Mouse (Mus musculus): ENCODE measurements around the gene Creb1. TPM values are rescaled to one million over a fixed set of nuclear protein-coding genes. Genes with fewer than 3 reads are reported as not detected.
"Not testable (repeated sequence)": the region's sequence is repeated elsewhere in the genome, so short reads cannot be mapped to it uniquely, and the experiment has no call there.

Creb1 gene
- polyA plus RNA-seq, 1 experiment: 2.1 TPM

- Histone ChIP-seq H3K4me1 (peaks cover 31% of the 10 kb centered on the region), H3K27me3 (replicated peaks) (peaks cover 8% of the 10 kb centered on the region), H3K36me3 (replicated peaks; ENCODE audit: low read length) (no peaks in the 10 kb centered on the region), H3K4me3 (replicated peaks) (no peak overlapping the region), H3K9me3 (peaks cover 5% of the 10 kb centered on the region)
- TF ChIP-seq FLI1 (IDR thresholded peaks at IDR 0.05; ENCODE audit: low read length) (no peak), GATA1 (IDR thresholded peaks at IDR 0.05; ENCODE audit: borderline replicate concordance, low read length) (no peak)
Observed at GRCm38 (mm10) chr1:64635624-64636023, 103.2 kb downstream of the Creb1 start.

- H3K4me3 ChIP-seq (replicated peaks): no peak overlapping the region
- H3K27me3 ChIP-seq (replicated peaks): no peaks in the 10 kb centered on the region
- H3K9me3 ChIP-seq: no peaks in the 10 kb centered on the region
- peaks cover 19% of the 10 kb centered on the region for H3K4me1 ChIP-seq
- TF ChIP-seq GATA1 (IDR thresholded peaks at IDR 0.05; ENCODE audit: borderline replicate concordance, low read length): no peak
- no peak for TF ChIP-seq FLI1 (IDR thresholded peaks at IDR 0.05; ENCODE audit: low read length)
- H3K36me3 ChIP-seq (replicated peaks; ENCODE audit: low read length): no peaks in the 10 kb centered on the region
Observed at GRCm38 (mm10) chr1:64639279-64639678, 106.8 kb downstream of the Creb1 start.

- peaks cover 3% of the 10 kb centered on the region for H3K4me1 ChIP-seq
- no peaks in the 10 kb centered on the region for H3K36me3 ChIP-seq (replicated peaks; ENCODE audit: low read length)
- no peak for TF ChIP-seq GATA1 (IDR thresholded peaks at IDR 0.05; ENCODE audit: borderline replicate concordance, low read length)
- no peak overlapping the region for H3K4me3 ChIP-seq (replicated peaks)
- H3K9me3 ChIP-seq: 0 out of 2 replicates have a peak, but pooled peaks cover under 1% of the 10 kb centered on the region
- H3K27me3 ChIP-seq (replicated peaks): no peaks in the 10 kb centered on the region
Observed at GRCm38 (mm10) chr1:64641069-64641468, 108.6 kb downstream of the Creb1 start.

- not testable (repeated sequence) for H3K4me1 ChIP-seq; H3K4me3 ChIP-seq (replicated peaks); H3K9me3 ChIP-seq; H3K36me3 ChIP-seq (replicated peaks; ENCODE audit: low read length); H3K27me3 ChIP-seq (replicated peaks)
Observed at GRCm38 (mm10) chr1:64642541-64642940, 110.1 kb downstream of the Creb1 start.

- no peak for TF ChIP-seq FLI1 (IDR thresholded peaks at IDR 0.05; ENCODE audit: low read length)
- Histone ChIP-seq H3K9me3 (0 out of 2 replicates have a peak, but pooled peaks cover 4% of the 10 kb centered on the region), H3K36me3 (replicated peaks; ENCODE audit: low read length) (no peaks in the 10 kb centered on the region), H3K4me3 (replicated peaks) (no peak overlapping the region), H3K4me1 (peaks cover 7% of the 10 kb centered on the region; the same call in 1 of the 2 replicates), H3K27me3 (replicated peaks) (peaks cover 3% of the 10 kb centered on the region)
Observed at GRCm38 (mm10) chr1:64644513-64644912, 112.1 kb downstream of the Creb1 start.

GRCm38 (mm10) chr1:64649362-64650124 lies 117.1 kb downstream of the Creb1 start:
- Histone ChIP-seq H3K27me3 (replicated peaks) (peaks cover 10% of the 10 kb centered on the region), H3K36me3 (replicated peaks; ENCODE audit: low read length) (no peaks in the 10 kb centered on the region)
- no peak for TF ChIP-seq FLI1 (IDR thresholded peaks at IDR 0.05; ENCODE audit: low read length)
- TF ChIP-seq GATA1 (IDR thresholded peaks at IDR 0.05; ENCODE audit: borderline replicate concordance, low read length): no peak

GRCm38 (mm10) chr1:64653701-64654100 lies 121.3 kb downstream of the Creb1 start:
- TF ChIP-seq GATA1 (IDR thresholded peaks at IDR 0.05; ENCODE audit: borderline replicate concordance, low read length) (no peak), FLI1 (IDR thresholded peaks at IDR 0.05; ENCODE audit: low read length) (no peak)
- no peak overlapping the region for H3K4me3 ChIP-seq (replicated peaks)
- no peaks in the 10 kb centered on the region for H3K36me3 ChIP-seq (replicated peaks; ENCODE audit: low read length)

More at GRCm38 (mm10) chr1:64649362-64650124, 117.1 kb downstream of the Creb1 start:
- Histone ChIP-seq H3K4me1 (peaks cover 10% of the 10 kb centered on the region), H3K4me3 (replicated peaks) (no peak overlapping the region), H3K9me3 (0 out of 2 replicates have a peak, but pooled peaks cover 6% of the 10 kb centered on the region)

More at GRCm38 (mm10) chr1:64653701-64654100, 121.3 kb downstream of the Creb1 start:
- Histone ChIP-seq H3K4me1 (peaks cover 15% of the 10 kb centered on the region), H3K9me3 (0 out of 2 replicates have a peak, but pooled peaks cover 2% of the 10 kb centered on the region), H3K27me3 (replicated peaks) (peaks cover 8% of the 10 kb centered on the region)

Other genes with a start within 250 kb of the Creb1 start
- 2.6 and 9.7 TPM in 2 replicates for gene Mettl21a, start 84.6 kb downstream of the Creb1 start, polyA plus RNA-seq (2012; ENCODE audit: insufficient read depth, low replicate concordance)
- gene Ccnyl1, start 157.8 kb downstream of the Creb1 start, polyA plus RNA-seq (2012; ENCODE audit: insufficient read depth, low replicate concordance): 6.6 and 10.6 TPM in 2 replicates
- 0.45 and 0.75 TPM in 2 replicates for gene Fzd5, start 205.1 kb downstream of the Creb1 start, polyA plus RNA-seq (2012; ENCODE audit: insufficient read depth, low replicate concordance)